Mouse (Mus musculus): ENCODE results near the gene Nhs. TPM values are rescaled to one million over a fixed set of nuclear protein-coding genes. Genes with fewer than 3 reads are reported as not detected.

Gene Nhs
- polyA plus RNA-seq, 1 experiment from 2014 or later: 1.5 TPM

DNA sequence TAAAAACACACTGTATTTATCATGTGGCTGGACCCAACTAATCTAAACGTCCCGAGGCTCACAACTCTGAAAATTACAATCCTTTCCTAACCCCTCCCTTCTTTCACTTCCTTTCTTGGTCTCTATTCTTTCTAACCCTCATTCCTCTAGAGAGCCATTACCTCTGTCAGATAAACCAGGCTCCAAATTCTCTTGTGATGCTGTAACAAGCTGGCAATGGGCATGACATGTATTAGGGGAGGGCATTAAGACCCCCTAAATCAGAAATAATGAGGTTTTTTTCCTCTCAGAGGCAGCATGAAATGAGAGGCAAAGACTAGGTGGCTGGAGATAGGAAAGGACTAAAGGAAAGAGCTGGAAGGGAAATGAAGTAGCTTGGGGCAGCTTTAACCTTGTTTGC, 96.4 kb downstream of the Nhs start:
- Histone ChIP-seq H3K4me1 (replicated peaks) (no peaks in the 10 kb centered on the region), H3K9me3 (no peaks in the 10 kb centered on the region), H3K4me2 (replicated peaks) (no peak overlapping the region), H3K36me3 (no peaks in the 10 kb centered on the region), H3K27ac (no peak overlapping the region), H3K4me3 (replicated peaks) (no peak overlapping the region), H3K27me3 (replicated peaks) (no peaks in the 10 kb centered on the region), H3K9ac (no peak overlapping the region)
- 47% methylated on average over 2 of the region's 2 CpGs for WGBS
- no peak for ATAC-seq

DNA sequence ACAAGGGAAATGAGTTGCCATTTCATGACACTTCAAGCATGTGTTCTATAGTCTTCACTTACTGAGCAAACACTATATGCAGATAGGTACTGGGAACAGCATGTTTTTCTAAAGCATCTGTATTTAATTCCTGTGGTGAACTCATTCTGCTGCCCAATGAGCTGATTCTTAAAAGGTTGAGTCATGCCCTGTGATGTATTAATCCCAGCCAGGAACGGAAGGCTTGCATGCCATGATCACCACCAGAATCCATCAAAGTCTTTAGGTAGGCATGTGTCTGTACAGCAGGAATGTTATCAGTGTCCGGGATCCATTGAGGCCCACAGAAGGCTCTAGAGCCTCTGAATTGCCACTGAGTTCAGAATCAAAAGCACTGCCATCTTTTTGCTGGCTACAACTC, 103.9 kb downstream of the Nhs start:
- Histone ChIP-seq H3K4me2 (replicated peaks) (no peak overlapping the region), H3K4me1 (replicated peaks) (no peaks in the 10 kb centered on the region), H3K36me3 (no peaks in the 10 kb centered on the region), H3K9ac (no peak overlapping the region), H3K27ac (no peak overlapping the region), H3K4me3 (replicated peaks) (no peak overlapping the region), H3K9me3 (no peaks in the 10 kb centered on the region), H3K27me3 (replicated peaks) (peaks cover 3% of the 10 kb centered on the region; the same call in 1 of the 2 replicates)
- ATAC-seq: no peak
- WGBS: 84% methylated on average over 2 of the region's 2 CpGs

DNA sequence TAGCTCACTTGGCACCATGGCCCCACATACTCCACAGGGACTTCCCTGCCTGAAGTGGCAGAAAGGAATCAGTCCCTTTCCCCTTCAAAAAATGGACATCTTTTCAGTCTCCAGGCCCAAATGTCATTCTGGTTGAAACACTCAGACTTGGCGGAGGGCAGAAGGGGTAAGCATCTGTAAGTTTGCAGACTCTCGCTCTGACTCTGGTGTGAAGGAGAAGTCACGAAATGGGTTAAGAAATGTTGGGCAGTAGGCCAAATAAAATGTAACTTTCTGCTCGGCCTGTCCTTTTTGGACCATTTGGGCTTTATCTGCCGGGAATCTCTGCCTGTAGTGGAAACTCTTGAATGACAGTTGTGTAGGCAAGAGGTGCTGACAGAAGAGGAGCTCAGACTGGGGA, 106.0 kb downstream of the Nhs start:
- H3K4me3 ChIP-seq (replicated peaks): no peak overlapping the region
- no peak overlapping the region for H3K9ac ChIP-seq
- WGBS: 72% methylated on average over 5 of the region's 5 CpGs
- no peak overlapping the region for H3K4me2 ChIP-seq (replicated peaks)
- peaks cover 3% of the 10 kb centered on the region; the same call in 1 of the 2 replicates for H3K27me3 ChIP-seq (replicated peaks)
- H3K4me1 ChIP-seq (replicated peaks): no peaks in the 10 kb centered on the region
- H3K36me3 ChIP-seq: no peaks in the 10 kb centered on the region
- H3K27ac ChIP-seq: no peak overlapping the region
- ATAC-seq: no peak
- no peaks in the 10 kb centered on the region for H3K9me3 ChIP-seq

DNA sequence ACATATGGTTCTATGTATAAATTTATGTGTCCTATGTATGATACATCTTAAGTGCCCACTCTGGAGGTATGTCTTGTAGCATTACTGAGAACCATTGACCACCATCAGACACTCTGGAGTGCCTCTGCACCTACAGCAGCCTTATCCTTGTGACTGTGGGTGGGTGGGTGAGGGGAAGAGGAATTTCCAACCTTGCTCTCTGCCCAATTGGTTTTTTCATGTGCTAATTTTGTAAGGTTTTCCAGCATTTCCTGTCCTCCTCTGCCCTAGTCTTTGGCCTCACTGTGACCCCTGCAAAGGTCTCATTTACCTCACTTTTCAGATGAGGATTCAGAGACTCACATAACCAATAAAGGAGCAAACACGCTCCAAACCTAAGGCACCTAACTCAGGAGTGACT, 107.0 kb downstream of the Nhs start:
- H3K27me3 ChIP-seq (replicated peaks): peaks cover 3% of the 10 kb centered on the region; the same call in 1 of the 2 replicates
- no peak overlapping the region for H3K27ac ChIP-seq
- H3K4me3 ChIP-seq (replicated peaks): no peak overlapping the region
- H3K36me3 ChIP-seq: no peaks in the 10 kb centered on the region
- no peaks in the 10 kb centered on the region for H3K9me3 ChIP-seq
- H3K9ac ChIP-seq: no peak overlapping the region
- 86% methylated on average over 1 of the region's 1 CpGs for WGBS
- H3K4me2 ChIP-seq (replicated peaks): no peak overlapping the region
- no peak for ATAC-seq
- H3K4me1 ChIP-seq (replicated peaks): no peaks in the 10 kb centered on the region

DNA sequence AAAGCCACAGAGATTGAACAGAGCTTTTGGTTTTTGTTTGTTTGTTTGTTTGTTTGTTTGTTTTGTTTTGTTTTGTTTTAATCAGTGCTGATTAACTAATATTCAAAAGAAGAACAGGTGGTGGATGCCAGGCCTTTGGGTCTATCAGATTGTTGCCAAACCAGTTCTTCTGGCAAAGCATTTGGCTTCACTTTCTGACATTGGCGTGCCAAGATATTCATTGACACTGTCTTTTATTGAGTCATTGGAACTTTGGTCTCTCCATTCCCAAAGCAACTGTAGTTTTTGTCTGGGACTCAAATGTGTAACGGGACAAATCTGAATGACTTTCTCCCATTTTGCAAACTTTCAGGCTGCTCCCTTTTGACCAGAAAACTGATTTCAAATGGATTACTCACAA, 109.9 kb downstream of the Nhs start:
- Histone ChIP-seq H3K27me3 (replicated peaks) (no peaks in the 10 kb centered on the region; the same call in 1 of the 2 replicates), H3K36me3 (no peaks in the 10 kb centered on the region), H3K9ac (no peak overlapping the region), H3K4me3 (replicated peaks) (no peak overlapping the region), H3K4me1 (replicated peaks) (no peaks in the 10 kb centered on the region), H3K27ac (no peak overlapping the region), H3K4me2 (replicated peaks) (no peak overlapping the region), H3K9me3 (no peaks in the 10 kb centered on the region)
- no peak for ATAC-seq
- WGBS: 83% methylated on average over 2 of the region's 2 CpGs

DNA sequence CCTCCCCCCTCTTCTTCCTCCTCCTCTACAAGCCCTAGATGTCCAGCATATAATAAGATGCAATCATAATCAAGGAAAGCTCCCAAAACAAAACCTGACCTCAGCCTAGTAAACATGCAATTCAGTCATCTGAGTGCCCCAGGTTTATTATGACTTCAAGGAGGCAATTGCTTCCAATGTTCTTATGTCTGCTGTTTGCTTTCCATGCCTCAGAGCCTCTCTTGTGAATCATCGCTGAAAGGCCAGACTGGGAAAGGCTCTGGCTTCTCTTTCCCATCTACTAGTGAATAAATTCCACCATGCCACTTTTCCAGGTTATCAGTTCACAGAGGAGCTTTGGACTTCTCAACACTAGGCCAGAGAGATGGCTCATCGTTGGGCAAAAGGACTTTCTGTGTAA, 114.0 kb downstream of the Nhs start:
- Histone ChIP-seq H3K36me3 (no peaks in the 10 kb centered on the region), H3K27me3 (replicated peaks) (no peaks in the 10 kb centered on the region; the same call in 1 of the 2 replicates), H3K27ac (no peak overlapping the region), H3K4me1 (replicated peaks) (no peaks in the 10 kb centered on the region), H3K4me3 (replicated peaks) (no peak overlapping the region), H3K9ac (no peak overlapping the region), H3K9me3 (no peaks in the 10 kb centered on the region), H3K4me2 (replicated peaks) (no peak overlapping the region)
- no peak for ATAC-seq
- 73% methylated on average over 2 of the region's 2 CpGs for WGBS

DNA sequence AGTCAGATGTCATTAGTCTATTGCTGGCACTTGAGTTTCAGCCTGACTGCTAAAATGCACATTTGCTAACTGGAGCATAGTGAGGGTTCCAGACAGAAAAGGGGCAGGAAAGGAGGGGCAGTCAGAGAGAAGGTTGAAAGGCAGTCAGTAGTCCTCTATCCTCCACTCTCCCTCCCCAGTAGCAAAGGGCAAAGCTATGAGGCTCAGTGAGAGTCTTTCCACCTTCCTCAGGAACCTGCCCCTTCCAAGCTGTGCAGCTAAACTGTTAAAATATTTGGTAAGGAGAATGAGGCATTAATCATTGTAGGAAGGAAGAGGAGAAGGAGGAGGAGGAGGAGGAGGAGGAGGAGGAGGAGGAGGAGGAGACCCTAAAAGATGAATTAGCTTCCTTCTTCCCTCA, 115.4 kb downstream of the Nhs start:
- Histone ChIP-seq H3K36me3 (no peaks in the 10 kb centered on the region), H3K27ac (no peak overlapping the region), H3K27me3 (replicated peaks) (no peaks in the 10 kb centered on the region; the same call in 1 of the 2 replicates), H3K9me3 (no peaks in the 10 kb centered on the region), H3K4me3 (replicated peaks) (no peak overlapping the region), H3K4me1 (replicated peaks) (no peaks in the 10 kb centered on the region), H3K9ac (no peak overlapping the region), H3K4me2 (replicated peaks) (no peak overlapping the region)
- ATAC-seq: no peak

DNA sequence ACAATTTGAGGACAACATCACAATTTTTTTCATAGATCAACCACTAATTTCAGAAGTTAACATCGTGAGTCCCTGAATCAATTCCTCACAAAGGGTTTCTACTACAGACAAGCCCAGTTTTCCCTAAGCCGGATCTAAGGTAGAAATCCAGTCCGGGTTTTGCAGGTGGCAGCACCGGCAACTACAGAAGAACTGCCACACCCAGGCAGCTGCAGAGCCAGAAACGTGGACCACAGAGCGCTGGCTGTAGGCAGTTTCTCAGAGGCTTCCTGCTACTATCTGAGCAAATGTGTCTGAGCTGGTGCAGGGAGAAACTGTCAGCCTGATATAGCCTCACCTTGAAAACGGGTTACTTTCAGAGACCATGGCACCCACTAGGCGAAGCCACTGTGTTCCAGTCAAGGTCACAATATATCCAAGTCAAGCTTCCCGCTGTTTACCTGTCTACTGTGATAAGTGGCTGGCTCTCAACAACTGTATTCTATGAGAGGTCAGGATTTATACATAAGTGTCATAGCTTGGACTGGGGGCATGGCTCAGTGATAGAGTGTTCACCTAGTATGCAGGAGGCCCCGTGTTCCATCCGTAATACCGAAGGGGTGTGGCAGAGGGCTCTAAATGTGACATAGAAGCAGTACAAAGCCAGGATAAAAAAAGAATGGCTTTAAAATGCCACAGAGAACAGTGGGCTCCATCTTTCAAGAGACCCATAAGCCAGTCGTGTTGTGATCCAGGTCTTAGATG, 134.1 kb downstream of the Nhs start:
- Histone ChIP-seq H3K4me2 (replicated peaks) (no peak overlapping the region), H3K27ac (no peak overlapping the region), H3K9me3 (no peaks in the 10 kb centered on the region), H3K9ac (no peak overlapping the region), H3K4me1 (replicated peaks) (no peaks in the 10 kb centered on the region), H3K4me3 (replicated peaks) (no peak overlapping the region), H3K36me3 (no peaks in the 10 kb centered on the region), H3K27me3 (replicated peaks) (no peaks in the 10 kb centered on the region)
- ATAC-seq: peak; percentile 92
- WGBS: 30% methylated on average over 13 of the region's 13 CpGs

DNA sequence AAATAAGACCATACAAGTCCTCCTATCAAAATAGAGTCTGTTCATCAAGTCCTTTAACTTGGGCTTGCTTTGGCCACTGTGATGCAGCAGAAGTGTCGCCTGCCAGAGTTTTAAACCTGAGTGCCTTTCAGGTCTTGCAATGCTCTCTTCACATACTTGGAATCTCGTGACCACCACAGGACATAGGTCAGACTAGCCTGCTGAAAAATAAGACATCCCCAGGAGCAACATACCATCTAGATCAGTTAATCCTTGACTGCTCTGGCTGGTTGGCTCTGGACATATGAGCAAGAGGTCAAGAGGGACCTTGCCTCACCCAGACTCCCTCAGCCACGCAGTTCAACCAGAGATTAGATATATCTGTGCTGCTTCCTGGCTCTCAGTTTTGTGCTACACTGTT, 137.8 kb downstream of the Nhs start:
- no peak overlapping the region for H3K9ac ChIP-seq
- WGBS: 72% methylated on average over 3 of the region's 3 CpGs
- H3K27ac ChIP-seq: no peak overlapping the region
- no peaks in the 10 kb centered on the region for H3K36me3 ChIP-seq
- H3K4me2 ChIP-seq (replicated peaks): no peak overlapping the region
- no peaks in the 10 kb centered on the region for H3K9me3 ChIP-seq
- 0 out of 2 replicates have a peak, but pooled peaks cover under 1% of the 10 kb centered on the region for H3K27me3 ChIP-seq (replicated peaks)
- no peaks in the 10 kb centered on the region for H3K4me1 ChIP-seq (replicated peaks)
- H3K4me3 ChIP-seq (replicated peaks): no peak overlapping the region
- ATAC-seq: no peak

DNA sequence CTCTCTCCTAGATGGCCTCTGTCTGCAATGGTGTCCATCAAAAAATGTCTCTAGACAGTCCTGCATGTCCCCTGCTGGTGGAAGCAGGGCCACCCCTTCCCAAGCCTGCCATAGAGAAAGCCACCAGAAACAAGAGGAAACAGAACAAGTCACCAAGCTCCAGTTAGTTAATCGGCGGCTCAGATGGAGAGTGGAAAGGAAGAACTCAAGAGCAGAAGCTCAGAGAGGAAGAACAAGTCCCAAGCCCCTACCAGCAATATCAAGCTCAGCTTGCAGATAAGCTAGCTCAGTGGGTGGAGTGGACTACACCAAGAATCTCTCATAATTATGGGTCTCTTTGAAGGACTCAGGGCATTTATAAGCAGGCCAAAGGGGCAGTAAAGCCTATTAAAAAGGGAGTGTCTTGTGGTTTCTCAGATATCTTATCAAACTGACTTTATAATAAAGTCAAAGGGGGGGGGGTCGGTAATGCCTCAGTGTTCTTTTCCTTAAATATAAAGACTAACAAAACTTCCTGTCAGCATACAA, 139.4 kb downstream of the Nhs start:
- Histone ChIP-seq H3K27me3 (replicated peaks) (peaks cover 5% of the 10 kb centered on the region), H3K27ac (no peak overlapping the region)

DNA sequence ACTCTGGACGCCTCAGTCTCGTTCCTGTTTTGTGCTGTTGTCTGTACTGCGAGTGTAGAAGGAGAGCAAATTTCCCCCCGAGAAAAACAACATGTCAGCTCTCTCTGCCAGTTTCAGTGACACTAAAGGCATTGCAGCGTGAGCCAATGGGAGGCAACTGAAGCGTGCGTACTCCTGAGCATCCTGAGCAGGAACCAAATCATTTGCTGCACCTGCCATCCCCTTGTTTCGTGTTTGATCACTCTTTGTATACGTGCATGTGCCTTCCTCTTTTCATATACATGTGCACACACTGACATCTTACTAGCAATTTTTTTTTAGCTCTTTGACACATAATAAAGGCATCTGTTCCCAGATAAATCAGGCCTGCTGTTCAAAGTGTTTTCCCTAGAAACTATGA, 142.1 kb downstream of the Nhs start:
- no peaks in the 10 kb centered on the region for H3K9me3 ChIP-seq
- H3K4me3 ChIP-seq (replicated peaks): no peak overlapping the region
- H3K4me2 ChIP-seq (replicated peaks): no peak overlapping the region
- WGBS: 69% methylated on average over 9 of the region's 9 CpGs
- H3K9ac ChIP-seq: no peak overlapping the region
- no peaks in the 10 kb centered on the region for H3K36me3 ChIP-seq
- H3K27me3 ChIP-seq (replicated peaks): peaks cover 5% of the 10 kb centered on the region
- ATAC-seq: no peak
- H3K27ac ChIP-seq: no peak overlapping the region
- no peaks in the 10 kb centered on the region for H3K4me1 ChIP-seq (replicated peaks)

More for the DNA sequence above, 139.4 kb downstream of the Nhs start:
- 70% methylated on average over 3 of the region's 3 CpGs for WGBS
- H3K4me1 ChIP-seq (replicated peaks): no peaks in the 10 kb centered on the region
- H3K9ac ChIP-seq: no peak overlapping the region
- H3K4me3 ChIP-seq (replicated peaks): no peak overlapping the region
- no peaks in the 10 kb centered on the region for H3K36me3 ChIP-seq
- ATAC-seq: peak; percentile 83
- H3K4me2 ChIP-seq (replicated peaks): no peak overlapping the region
- no peaks in the 10 kb centered on the region for H3K9me3 ChIP-seq

DNA sequence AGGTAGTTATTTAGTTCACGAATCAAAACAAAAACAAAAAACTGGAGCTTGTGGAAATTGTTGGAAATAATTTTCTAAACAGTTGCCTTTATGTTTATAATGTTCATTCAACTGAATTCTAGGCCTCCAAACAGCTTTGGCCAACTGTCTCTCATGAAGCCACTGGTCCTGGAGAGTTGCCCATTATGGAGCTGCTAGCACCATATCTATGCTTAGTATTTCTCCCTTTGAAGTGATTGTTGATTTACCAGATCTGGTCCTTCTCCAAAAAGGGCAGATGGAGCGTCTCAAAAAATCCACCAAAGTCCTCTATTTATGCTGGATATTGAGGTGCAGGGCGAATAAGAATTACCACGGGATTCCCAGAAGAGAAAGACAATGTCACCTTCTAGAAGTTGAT, 147.0 kb downstream of the Nhs start:
- WGBS: 68% methylated on average over 4 of the region's 4 CpGs
- Histone ChIP-seq H3K4me3 (replicated peaks) (no peak overlapping the region), H3K4me1 (replicated peaks) (no peaks in the 10 kb centered on the region), H3K4me2 (replicated peaks) (no peak overlapping the region), H3K9me3 (no peaks in the 10 kb centered on the region), H3K27me3 (replicated peaks) (peaks cover 14% of the 10 kb centered on the region), H3K9ac (no peak overlapping the region), H3K27ac (no peak overlapping the region), H3K36me3 (no peaks in the 10 kb centered on the region)
- no peak for ATAC-seq

DNA sequence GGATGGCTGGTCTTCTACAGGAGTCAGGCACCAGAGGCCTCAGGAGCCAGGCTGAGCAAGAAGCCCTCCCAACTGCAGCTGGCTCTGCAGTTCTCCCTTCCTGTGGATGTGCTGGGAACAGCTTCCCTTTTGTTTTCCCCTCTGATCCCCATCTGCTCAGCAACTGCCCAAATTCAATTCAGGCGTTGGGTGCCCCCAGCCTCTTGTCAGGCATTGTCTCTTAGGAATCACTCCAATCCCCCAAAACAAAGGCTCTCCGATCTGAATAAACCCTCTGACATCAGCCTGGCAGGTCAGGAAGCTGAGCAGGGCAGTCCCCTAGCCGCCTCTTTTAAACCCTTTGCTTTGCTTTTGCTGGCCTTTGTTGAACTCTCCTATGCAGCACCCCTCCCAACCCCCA, 149.7 kb downstream of the Nhs start:
- no peak overlapping the region for H3K9ac ChIP-seq
- H3K4me3 ChIP-seq (replicated peaks): no peak overlapping the region
- H3K27ac ChIP-seq: no peak overlapping the region
- no peaks in the 10 kb centered on the region for H3K36me3 ChIP-seq
- no peak overlapping the region for H3K4me2 ChIP-seq (replicated peaks)
- no peak for ATAC-seq
- peaks cover 9% of the 10 kb centered on the region for H3K27me3 ChIP-seq (replicated peaks)
- WGBS: 66% methylated on average over 3 of the region's 3 CpGs
- H3K9me3 ChIP-seq: no peaks in the 10 kb centered on the region
- H3K4me1 ChIP-seq (replicated peaks): no peaks in the 10 kb centered on the region

Measured in intestine, embryonic 15.5 days (tissue).